Mouse (Mus musculus) testis, postnatal 14 days (tissue): Measurements from ENCODE around the gene Olfr180.

ENCODE experiments used
- DNase-seq: peaks from one replicate; pipeline ENCODE4 v3.0.0; 2021; ENCODE audit warnings: low spot score

The Olfr180 gene

DNA sequence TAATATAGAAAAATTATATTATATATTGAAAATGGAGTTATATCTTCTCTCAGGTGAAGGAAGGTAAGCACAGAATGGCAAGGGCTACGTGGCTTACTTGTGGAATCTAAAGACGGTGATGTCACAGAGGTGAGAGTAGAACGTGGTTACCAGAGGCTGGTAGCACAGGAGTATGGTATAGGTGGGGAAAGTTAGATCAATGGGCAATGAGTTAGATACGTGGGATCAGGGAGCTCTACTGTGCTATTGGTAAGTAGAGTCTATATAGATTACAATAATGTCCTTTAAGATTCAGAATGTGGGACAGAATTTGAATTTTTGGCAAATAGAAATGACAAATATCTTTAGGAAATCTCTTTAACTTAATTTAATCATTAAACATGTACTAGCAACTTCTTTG is at the start of gene Olfr180:
Olfr180 (minus strand) TSS at position 101 of the 400 bp plus-strand sequence.
- DNase-seq, result no peak

- no peak for DNase-seq
Observed at GRCm38 (mm10) chr16:58928655-58929054, 537 bp downstream of the Olfr180 start, which contains the start of gene Olfr181. Olfr181 (minus strand) TSS chr16:58928755.

DNA sequence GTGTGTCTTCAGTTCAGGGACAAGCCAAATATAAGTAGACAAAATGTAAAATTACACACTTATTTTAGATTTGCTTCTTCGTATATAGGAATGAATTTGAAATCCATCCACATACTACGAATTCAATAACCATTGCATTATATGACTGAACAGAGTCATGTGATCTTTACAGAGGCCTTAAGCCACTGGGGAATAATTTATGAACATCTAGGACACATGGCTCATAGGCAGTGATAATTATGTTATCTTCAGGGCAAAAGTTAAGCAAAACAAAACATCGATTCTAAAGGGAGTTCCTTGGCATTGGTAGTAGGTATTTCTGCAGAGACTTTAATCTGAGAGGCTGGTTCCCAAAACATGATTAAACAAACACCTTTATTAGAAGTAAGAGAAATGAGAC is 37.2 kb downstream of the Olfr180 start, which contains the start of gene Olfr178:
Olfr178 (minus strand) TSS at position 101 of the 400 bp plus-strand sequence.
- DNase-seq, result no peak

DNA sequence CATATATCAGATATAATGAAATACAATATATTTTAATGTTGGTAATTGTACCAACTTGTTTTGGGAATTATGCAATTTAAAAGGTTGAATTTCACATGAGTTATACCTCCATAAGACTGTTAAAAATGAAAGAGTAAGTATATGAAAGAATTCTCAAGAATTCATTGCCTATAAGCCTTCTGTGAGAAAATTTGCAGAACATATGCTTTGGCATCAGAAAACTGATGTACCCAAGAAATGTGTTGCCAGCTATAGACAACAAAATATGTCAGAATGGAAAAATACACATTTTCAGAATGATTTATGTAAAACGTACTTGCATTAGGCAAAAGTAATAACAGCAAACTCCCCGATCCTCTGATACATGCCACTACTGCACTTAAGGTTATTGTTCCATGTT is 44.8 kb downstream of the Olfr180 start:
- no peak for DNase-seq

DNA sequence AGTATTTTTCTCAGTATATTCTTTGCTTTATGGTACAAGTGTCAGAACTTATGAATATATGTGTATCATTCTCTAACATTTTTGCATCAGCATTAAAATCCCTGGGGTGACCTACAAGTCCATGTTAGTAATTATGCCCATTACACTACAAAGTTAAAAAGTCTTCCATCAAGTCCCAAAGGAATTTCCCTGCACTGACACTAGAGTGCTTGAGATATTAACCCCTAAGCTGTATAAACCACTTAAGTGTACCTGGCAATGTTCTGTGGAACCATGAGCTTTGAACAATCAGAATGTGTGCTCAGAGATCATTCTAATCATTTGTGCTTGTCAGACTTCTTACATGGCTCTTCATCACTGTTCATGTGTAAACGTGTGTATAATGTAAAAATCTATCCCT is 54.5 kb downstream of the Olfr180 start, which contains the start of gene Olfr177:
Olfr177 (minus strand) TSS at position 101 of the 400 bp plus-strand sequence.
- no peak for DNase-seq
